Mouse (Mus musculus) forebrain, embryonic 14.5 days (tissue): ENCODE measurements at regions not wholly inside any gene's neighbourhood (a gene's known extent, or its start where the extent isn't known, plus 50 kb on each side); places are given as distances from the start of the nearest gene placed in this dataset.

Experiments
- ATAC-seq: fragments of 200-750 bp; cut with Nextera tagmentation; 2 replicates; pipeline ENCODE4 v1.8.0; 2017; ENCODE audit warnings: mild to moderate bottlenecking, moderate library complexity
- DNase-seq: peaks from one replicate; pipeline ENCODE4 v3.0.0-alpha.2; 2015; ENCODE audit warnings: low spot score
- H3K27ac ChIP-seq: fragments of 300-500 bp; sonication (generic); 2 replicates; pipeline ENCODE4 v1.5.1; 2014; ENCODE audit warnings: low read depth, mild to moderate bottlenecking, control low read depth, low read length, moderate library complexity
- H3K27me3 ChIP-seq: fragments of 300-500 bp; sonication (generic); replicated peaks from 2 replicates; pipeline ENCODE4 v1.6.1; 2014; ENCODE audit warnings: low read length, control low read depth, mixed read lengths; ENCODE audit not compliant: control insufficient read depth, insufficient read depth
- H3K36me3 ChIP-seq: fragments of 300-500 bp; sonication (generic); 2 replicates; pipeline ENCODE4 v1.6.1; 2014; ENCODE audit warnings: low read length, control low read depth; ENCODE audit not compliant: control insufficient read depth, insufficient read depth
- H3K4me1 ChIP-seq: fragments of 300-500 bp; sonication (generic); 2 replicates; pipeline ENCODE4 v1.6.1; 2014; ENCODE audit warnings: antibody characterized with exemption, low read length, control low read depth; ENCODE audit not compliant: control insufficient read depth, insufficient read depth
- H3K4me2 ChIP-seq: fragments of 300-500 bp; sonication (generic); 2 replicates; pipeline ENCODE4 v1.6.1; 2014; ENCODE audit warnings: mild to moderate bottlenecking, control low read depth, low read length
- H3K4me3 ChIP-seq: fragments of 300-500 bp; sonication (generic); 2 replicates; pipeline ENCODE4 v1.5.1; 2014; ENCODE audit warnings: low read depth, low read length, control low read depth
- H3K9ac ChIP-seq: fragments of 300-500 bp; sonication (generic); 2 replicates; pipeline ENCODE4 v1.6.1; 2014; ENCODE audit warnings: mild to moderate bottlenecking, low read length, control low read depth, moderate library complexity
- H3K9me3 ChIP-seq: fragments of 300-500 bp; sonication (generic); replicated peaks from 2 replicates; pipeline ENCODE4 v1.6.1; 2016; ENCODE audit warnings: low read length, control low read depth, mixed read lengths; ENCODE audit not compliant: control insufficient read depth
- WGBS: fragments of 180-500 bp; shearing (Covaris S2); extraction: QIAGEN DNeasy Blood & Tissue Kit; methylation state at CpG from one replicate; pipeline ENCODE4 v1.1.7; 2014; 5-methylcytosine and 5-hydroxymethylcytosine counted together

GRCm38 (mm10) chr1:184503827-184504355 is 228.5 kb downstream of the Hlx start:
- Histone ChIP-seq H3K36me3 (no peaks in the 10 kb centered on the region), H3K27ac (no peak overlapping the region), H3K4me3 (no peak overlapping the region), H3K4me2 (no peak overlapping the region), H3K4me1 (no peaks in the 10 kb centered on the region), H3K9me3 (no peaks in the 10 kb centered on the region), H3K9ac (no peak overlapping the region), H3K27me3 (no peaks in the 10 kb centered on the region)
- no peak for ATAC-seq
- DNase-seq: no peak
- WGBS: 85% methylated on average over 4 of the region's 4 CpGs

DNA sequence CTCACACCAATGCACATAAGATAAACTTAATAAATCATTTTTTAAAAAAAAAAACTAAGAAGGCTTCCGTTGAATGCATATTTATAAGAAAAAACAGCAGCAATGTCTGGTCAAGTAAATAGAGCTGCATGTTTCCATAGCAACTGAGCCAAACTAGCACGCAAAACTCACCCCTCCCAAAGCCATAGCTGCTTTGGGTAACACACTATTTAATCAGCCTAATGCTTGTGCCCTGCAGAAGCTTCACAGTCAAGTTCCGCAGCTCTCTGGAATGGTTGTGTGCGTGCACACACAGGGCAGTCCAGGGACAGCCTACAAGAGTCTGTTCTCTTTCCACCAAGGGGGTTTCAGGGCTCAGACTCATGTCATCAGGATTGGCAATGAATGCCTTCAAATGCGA is 231.7 kb downstream of the Hlx start:
- no peak for ATAC-seq
- H3K27ac ChIP-seq: no peak overlapping the region
- H3K36me3 ChIP-seq: no peaks in the 10 kb centered on the region
- no peak overlapping the region for H3K4me3 ChIP-seq
- H3K9ac ChIP-seq: no peak overlapping the region
- no peaks in the 10 kb centered on the region for H3K9me3 ChIP-seq
- WGBS: 79% methylated on average over 5 of the region's 5 CpGs
- H3K27me3 ChIP-seq: no peaks in the 10 kb centered on the region
- H3K4me2 ChIP-seq: no peak overlapping the region
- no peaks in the 10 kb centered on the region for H3K4me1 ChIP-seq
- peak; percentile 10 for DNase-seq

DNA sequence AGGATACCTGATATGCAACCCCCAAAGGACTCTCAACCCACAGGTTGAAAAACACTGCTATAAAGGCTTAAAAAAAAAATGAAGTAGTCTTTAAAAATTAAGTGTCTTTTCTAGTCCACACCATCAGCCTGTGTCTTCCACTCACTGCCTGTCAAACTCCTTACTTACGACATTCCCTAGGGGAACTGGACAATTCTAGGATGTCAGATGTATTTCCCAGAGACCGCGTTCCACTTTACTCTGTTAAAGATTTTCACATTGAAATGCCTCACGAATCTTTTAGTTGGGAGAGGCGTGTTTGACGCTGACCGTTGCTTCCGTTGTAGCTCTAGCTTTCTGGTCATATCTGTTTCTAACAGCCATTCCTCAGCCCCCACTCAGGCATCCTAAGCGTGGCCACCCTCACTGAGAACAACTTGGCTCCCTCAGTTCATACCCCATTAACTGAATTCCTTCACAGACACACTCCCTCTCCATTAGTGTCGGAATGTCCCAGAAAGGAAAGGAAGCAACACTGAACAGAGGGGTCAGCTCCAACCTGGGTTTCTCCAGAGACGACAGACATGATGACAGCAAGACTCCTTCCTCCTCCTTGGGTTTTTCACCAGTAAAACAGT is 233.4 kb downstream of the Hlx start:
- ATAC-seq (no peak), DNase-seq (no peak)
- H3K4me3 ChIP-seq: no peak overlapping the region
- no peak overlapping the region for H3K4me2 ChIP-seq
- no peaks in the 10 kb centered on the region for H3K9me3 ChIP-seq
- 92% methylated on average over 11 of the region's 11 CpGs for WGBS
- H3K4me1 ChIP-seq: no peaks in the 10 kb centered on the region
- H3K27ac ChIP-seq: no peak overlapping the region
- no peaks in the 10 kb centered on the region for H3K27me3 ChIP-seq
- H3K9ac ChIP-seq: no peak overlapping the region
- no peaks in the 10 kb centered on the region for H3K36me3 ChIP-seq

DNA sequence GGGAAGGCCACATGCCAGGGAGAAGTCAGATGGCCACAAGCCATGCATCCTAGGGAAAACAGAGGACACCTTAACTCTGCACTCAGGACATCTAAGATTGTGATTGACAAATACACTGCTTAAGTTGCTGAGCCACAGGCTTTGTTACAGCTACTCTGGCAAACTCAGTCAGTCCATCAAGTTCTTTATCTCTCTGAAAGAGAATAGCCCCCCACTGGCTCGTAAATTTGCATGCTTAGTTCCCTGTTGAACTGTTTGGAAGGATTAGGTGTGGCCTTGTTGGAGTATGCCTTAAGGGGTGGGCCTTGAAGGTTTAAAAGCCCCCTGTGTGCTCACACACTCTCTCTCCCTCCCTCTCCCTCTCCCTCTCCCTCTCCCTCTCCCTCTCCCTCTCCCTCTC is 235.4 kb downstream of the Hlx start:
- DNase-seq (no peak), ATAC-seq (no peak)
- no peak overlapping the region for H3K4me3 ChIP-seq

DNA sequence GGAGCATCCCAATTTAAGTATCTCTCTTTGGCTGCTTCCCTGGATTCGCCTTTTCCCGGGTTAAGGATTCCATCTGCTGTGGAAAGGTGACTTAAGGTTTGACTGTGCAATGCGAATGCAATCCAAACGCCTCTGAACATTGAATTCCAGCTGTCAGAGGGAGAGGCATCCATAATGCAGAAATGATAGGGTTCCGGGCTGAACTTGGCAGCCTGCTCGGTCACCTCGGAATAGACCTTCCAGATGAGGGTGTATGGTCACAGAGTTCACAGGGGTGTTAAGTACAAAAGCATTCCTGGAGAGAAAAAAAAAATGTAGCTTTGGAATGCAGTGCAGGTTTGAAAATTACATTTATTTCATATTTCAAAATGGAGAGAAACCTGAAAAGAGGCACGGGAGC is 238.6 kb downstream of the Hlx start:
- Histone ChIP-seq H3K27ac (no peak overlapping the region), H3K4me3 (no peak overlapping the region), H3K4me2 (no peak overlapping the region), H3K9me3 (no peaks in the 10 kb centered on the region), H3K9ac (no peak overlapping the region), H3K36me3 (no peaks in the 10 kb centered on the region), H3K27me3 (no peaks in the 10 kb centered on the region), H3K4me1 (no peaks in the 10 kb centered on the region)
- WGBS: 89% methylated on average over 8 of the region's 8 CpGs
- ATAC-seq: no peak
- no peak for DNase-seq

More for the DNA sequence above, 235.4 kb downstream of the Hlx start:
- Histone ChIP-seq H3K36me3 (no peaks in the 10 kb centered on the region), H3K27me3 (no peaks in the 10 kb centered on the region), H3K9ac (no peak overlapping the region), H3K27ac (no peak overlapping the region), H3K4me2 (no peak overlapping the region), H3K9me3 (no peaks in the 10 kb centered on the region), H3K4me1 (no peaks in the 10 kb centered on the region)
- WGBS: 13% methylated on average over 1 of the region's 1 CpGs

- no peak overlapping the region for H3K4me3 ChIP-seq
- 91% methylated on average over 3 of the region's 3 CpGs for WGBS
- H3K9me3 ChIP-seq: no peaks in the 10 kb centered on the region
- H3K4me2 ChIP-seq: no peak overlapping the region
- no peaks in the 10 kb centered on the region for H3K27me3 ChIP-seq
- no peak overlapping the region for H3K9ac ChIP-seq
- DNase-seq (peak; percentile 6), ATAC-seq (no peak)
- H3K4me1 ChIP-seq: no peaks in the 10 kb centered on the region
- H3K27ac ChIP-seq: no peak overlapping the region
- no peaks in the 10 kb centered on the region for H3K36me3 ChIP-seq
Observed at GRCm38 (mm10) chr1:184492115-184492514, 240.3 kb downstream of the Hlx start.

- Histone ChIP-seq H3K4me2 (no peak overlapping the region), H3K4me3 (no peak overlapping the region), H3K4me1 (no peaks in the 10 kb centered on the region), H3K9ac (no peak overlapping the region), H3K36me3 (no peaks in the 10 kb centered on the region), H3K27me3 (no peaks in the 10 kb centered on the region), H3K9me3 (no peaks in the 10 kb centered on the region), H3K27ac (no peak overlapping the region)
- 83% methylated on average over 4 of the region's 4 CpGs for WGBS
- ATAC-seq: no peak
- no peak for DNase-seq
Observed at GRCm38 (mm10) chr1:184491252-184491651, 241.2 kb downstream of the Hlx start.

DNA sequence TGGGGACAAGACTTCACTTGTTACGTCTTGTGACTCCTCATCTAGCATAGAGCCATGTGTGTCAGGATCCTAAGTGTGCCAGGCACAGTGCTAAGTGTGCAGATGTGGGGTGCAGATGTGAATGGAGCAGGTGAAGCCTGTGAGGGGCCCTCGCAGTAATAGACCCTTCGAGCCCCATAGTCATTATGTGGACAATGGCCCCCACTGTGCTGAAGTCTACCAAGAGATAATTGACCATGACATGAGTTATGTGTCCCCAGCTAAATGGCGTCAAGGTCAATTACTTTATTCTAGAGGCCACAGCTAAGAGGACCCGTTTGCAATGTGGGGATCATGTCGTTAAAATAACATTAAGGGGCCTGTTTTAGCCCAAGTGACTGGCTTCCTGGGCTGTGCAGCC is 245.0 kb downstream of the Hlx start:
- Histone ChIP-seq H3K4me1 (no peaks in the 10 kb centered on the region), H3K4me3 (no peak overlapping the region), H3K27me3 (no peaks in the 10 kb centered on the region), H3K36me3 (no peaks in the 10 kb centered on the region), H3K9me3 (no peaks in the 10 kb centered on the region), H3K9ac (no peak overlapping the region), H3K27ac (no peak overlapping the region), H3K4me2 (no peak overlapping the region)
- 40% methylated on average over 6 of the region's 6 CpGs for WGBS
- ATAC-seq: no peak
- DNase-seq: no peak

DNA sequence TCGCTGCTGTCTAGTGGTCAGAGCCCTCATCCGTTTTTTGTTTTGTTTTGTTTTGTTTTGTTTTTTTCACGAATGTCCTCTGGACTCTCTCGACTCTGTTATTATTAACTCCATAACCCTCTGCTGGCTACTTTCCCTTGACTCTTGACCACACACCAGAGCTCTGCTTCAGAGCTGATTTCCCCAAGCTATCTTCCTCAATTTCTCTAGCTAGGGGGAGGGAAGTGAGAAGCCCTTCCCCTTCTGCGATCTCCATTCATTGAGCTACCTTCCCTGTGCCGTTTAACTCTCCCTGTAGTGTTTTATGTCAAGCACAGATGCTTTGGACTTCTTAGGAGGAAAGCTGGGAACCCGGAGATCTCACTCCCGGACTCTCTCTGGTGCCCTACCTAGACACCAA is 247.6 kb downstream of the Hlx start:
- DNase-seq: no peak
- no peak overlapping the region for H3K9ac ChIP-seq
- no peak for ATAC-seq
- no peaks in the 10 kb centered on the region for H3K27me3 ChIP-seq
- H3K4me3 ChIP-seq: no peak overlapping the region
- H3K27ac ChIP-seq: no peak overlapping the region
- no peaks in the 10 kb centered on the region for H3K9me3 ChIP-seq
- no peak overlapping the region for H3K4me2 ChIP-seq
- 88% methylated on average over 8 of the region's 8 CpGs for WGBS
- no peaks in the 10 kb centered on the region for H3K36me3 ChIP-seq
- no peaks in the 10 kb centered on the region for H3K4me1 ChIP-seq
